Comparison of ENCODE assay signal across 10 mouse cellular contexts in genomic region chr7:28803756-28804155, GRCm38 (mm10). TPM values are rescaled to one million over a fixed set of nuclear protein-coding genes. Genes with fewer than 3 reads are reported as not detected.
DNase-seq lines count a peak whose midpoint lies in the region; ATAC-seq and TF ChIP-seq lines count a peak whose summit lies in the region.
"Had no signal": no experiment of that assay in that cellular context is flagged by ENCODE, and none has a peak within 500 bp of the region (broad histone marks: within the 10 kb centered on the region; RNA-seq: fewer than 3 reads in every experiment).

No protein-coding gene starts in this region.

- peaks cover 37% of the 10 kb centered on the region for H3K4me1 ChIP-seq in heart, embryonic 15.5 days (replicated peaks)
- H3K4me1 ChIP-seq in megakaryocyte, embryonic 14.5 days = peaks cover 91% of the 10 kb centered on the region
- peaks cover 27% of the 10 kb centered on the region; the same call in 1 of the 2 replicates for H3K4me1 ChIP-seq in intestine, postnatal 0 days (replicated peaks; ENCODE audit: control insufficient read depth, insufficient read depth, low read length)
- peaks cover 38% of the 10 kb centered on the region for H3K4me1 ChIP-seq in stomach, embryonic 14.5 days (ENCODE audit: control insufficient read depth, insufficient read depth, low read length)

- peak overlapping the region; percentile 92 for H3K27ac ChIP-seq in heart, embryonic 15.5 days
- peak overlapping the region; percentile 93 for H3K27ac ChIP-seq in intestine, postnatal 0 days (ENCODE audit: low read depth, low read length)
- peak overlapping the region; percentile 96 for H3K27ac ChIP-seq in stomach, embryonic 14.5 days (ENCODE audit: low read length)
- H3K27ac ChIP-seq: neural tube, embryonic 12.5 days had no signal

- no peak for TF ChIP-seq CTCF in intestine, postnatal 0 days (IDR thresholded peaks at IDR 0.05; ENCODE audit: low read depth)

- H3K36me3 ChIP-seq in heart, embryonic 15.5 days = no peaks in the 10 kb centered on the region
- H3K36me3 ChIP-seq in megakaryocyte, embryonic 14.5 days (replicated peaks; ENCODE audit: low read length) = peaks cover 16% of the 10 kb centered on the region
- H3K36me3 ChIP-seq in intestine, postnatal 0 days (ENCODE audit: control insufficient read depth, insufficient read depth) = no peaks in the 10 kb centered on the region
- H3K36me3 ChIP-seq in stomach, embryonic 14.5 days (ENCODE audit: control insufficient read depth, insufficient read depth, low read length) = no peaks in the 10 kb centered on the region
- H3K36me3 ChIP-seq: neural tube, embryonic 12.5 days had no signal

- no peak overlapping the region for H3K4me2 ChIP-seq in heart, embryonic 15.5 days
- peak overlapping the region; percentile 51 for H3K4me2 ChIP-seq in intestine, postnatal 0 days (replicated peaks; ENCODE audit: low read depth)
- H3K4me2 ChIP-seq in stomach, embryonic 14.5 days (replicated peaks; ENCODE audit: low read depth, low read length) = peak overlapping the region; percentile 8; the same call in 1 of the 2 replicates
- H3K4me2 ChIP-seq: neural tube, embryonic 12.5 days had no signal

- H3K4me3 ChIP-seq in heart, embryonic 15.5 days = no peak overlapping the region
- peak overlapping the region; percentile 81 for H3K4me3 ChIP-seq in megakaryocyte, embryonic 14.5 days (replicated peaks)
- H3K4me3 ChIP-seq in intestine, postnatal 0 days (ENCODE audit: low read depth, low read length) = no peak overlapping the region
- no peak overlapping the region for H3K4me3 ChIP-seq in stomach, embryonic 14.5 days (ENCODE audit: low read depth, low read length)
- H3K4me3 ChIP-seq: neural tube, embryonic 12.5 days had no signal

- no peak overlapping the region for H3K9ac ChIP-seq in heart, embryonic 15.5 days
- H3K9ac ChIP-seq in intestine, postnatal 0 days (ENCODE audit: low read depth, low read length) = no peak overlapping the region
- H3K9ac ChIP-seq in stomach, embryonic 14.5 days (replicated peaks; ENCODE audit: low read depth, low read length) = no peak overlapping the region
- H3K9ac ChIP-seq: neural tube, embryonic 12.5 days had no signal

- H3K9me3 ChIP-seq in heart, embryonic 15.5 days (replicated peaks) = no peaks in the 10 kb centered on the region
- no peaks in the 10 kb centered on the region for H3K9me3 ChIP-seq in megakaryocyte, embryonic 14.5 days
- no peaks in the 10 kb centered on the region for H3K9me3 ChIP-seq in intestine, postnatal 0 days (ENCODE audit: control insufficient read depth)
- no peaks in the 10 kb centered on the region for H3K9me3 ChIP-seq in stomach, embryonic 14.5 days (ENCODE audit: control insufficient read depth, low read depth, low read length)
- H3K9me3 ChIP-seq: neural tube, embryonic 12.5 days had no signal

- no peak for ATAC-seq in heart, embryonic 15.5 days (replicated peaks; ENCODE audit: insufficient number of reproducible peaks, insufficient read depth, low FRiP score, low read depth)
- no peak for ATAC-seq in megakaryocyte, adult 5-6 weeks (ENCODE audit: poor library complexity, severe bottlenecking)
- no peak for ATAC-seq in intestine, postnatal 0 days
- peak; percentile 39; the same call in 1 of the 2 replicates for ATAC-seq in stomach, embryonic 14.5 days (ENCODE audit: insufficient number of reproducible peaks, insufficient read depth, low FRiP score, low read depth)
- ATAC-seq in erythroblast, adult 5-6 weeks (replicated peaks; ENCODE audit: low FRiP score, poor library complexity, severe bottlenecking) = no peak
- ATAC-seq: forebrain, embryonic 16.5 days had no signal

- WGBS in heart, embryonic 15.5 days = 29% methylated on average over 4 of the region's 4 CpGs
- 13% methylated on average over 4 of the region's 4 CpGs for WGBS in intestine, postnatal 0 days
- 27% methylated on average over 4 of the region's 4 CpGs for WGBS in stomach, embryonic 14.5 days

- H3K27me3 ChIP-seq in heart, embryonic 15.5 days = no peaks in the 10 kb centered on the region
- H3K27me3 ChIP-seq in megakaryocyte, embryonic 14.5 days (replicated peaks) = no peaks in the 10 kb centered on the region
- H3K27me3 ChIP-seq in intestine, postnatal 0 days (replicated peaks; ENCODE audit: control insufficient read depth, insufficient read depth, low read length) = no peaks in the 10 kb centered on the region
- H3K27me3 ChIP-seq in stomach, embryonic 14.5 days (ENCODE audit: control insufficient read depth, insufficient read depth, low read length) = no peaks in the 10 kb centered on the region
- H3K27me3 ChIP-seq: neural tube, embryonic 12.5 days had no signal

- no peak for DNase-seq in heart, adult 11 months
- DNase-seq in embryo, embryonic 10.5 days (ENCODE audit: low spot score) = no peak

RNA-seq across cellular contexts. Expression of gene Hnrnpl, which starts 4.6 kb away (rescaled TPM):
- polyA plus RNA-seq in heart, embryonic 15.5 days (2015; fragmentation: Nextera tagmentation; extraction: Ambion mirVana) = 152 and 158 TPM in 2 replicates
- 226 and 241 TPM in 2 replicates for polyA plus RNA-seq in megakaryocyte, embryonic 14.5 days (2012; ENCODE audit: insufficient read depth, low replicate concordance)
- 275 and 307 TPM in 2 replicates for total RNA-seq in megakaryocyte, adult 5-6 weeks (2015)
- total RNA-seq in megakaryocyte, adult 5-6 weeks (2017) = 187 and 291 TPM in 2 replicates
- 144 and 152 TPM in 2 replicates for polyA plus RNA-seq in intestine, postnatal 0 days (2015; fragmentation: Nextera tagmentation; extraction: Ambion mirVana)
- polyA plus RNA-seq in stomach, embryonic 14.5 days (2014; fragmentation: Nextera tagmentation; extraction: Ambion mirVana) = 259 and 266 TPM in 2 replicates
- total RNA-seq in erythroblast, adult 5-6 weeks (2015; ENCODE audit: low replicate concordance) = 98.6 and 172 TPM in 2 replicates
- 98.1 and 140 TPM in 2 replicates for total RNA-seq in erythroblast, adult 5-6 weeks (2017; ENCODE audit: low replicate concordance)

RNA-seq across cellular contexts. Expression of gene Rinl, which starts 15.0 kb away (rescaled TPM):
- polyA plus RNA-seq in heart, embryonic 15.5 days (2015; fragmentation: Nextera tagmentation; extraction: Ambion mirVana) = 2.8 and 7.3 TPM in 2 replicates
- polyA plus RNA-seq in megakaryocyte, embryonic 14.5 days (2012; ENCODE audit: insufficient read depth, low replicate concordance) = 30.8 and 66.7 TPM in 2 replicates
- total RNA-seq in megakaryocyte, adult 5-6 weeks (2015) = 64.9 and 68.8 TPM in 2 replicates
- 62.6 and 71.5 TPM in 2 replicates for total RNA-seq in megakaryocyte, adult 5-6 weeks (2017)
- polyA plus RNA-seq in intestine, postnatal 0 days (2015; fragmentation: Nextera tagmentation; extraction: Ambion mirVana) = 1.6 and 2.2 TPM in 2 replicates
- 3.3 and 4.5 TPM in 2 replicates for polyA plus RNA-seq in stomach, embryonic 14.5 days (2014; fragmentation: Nextera tagmentation; extraction: Ambion mirVana)
- 21.1 and 25.0 TPM in 2 replicates for total RNA-seq in erythroblast, adult 5-6 weeks (2015; ENCODE audit: low replicate concordance)
- 9.9 and 13.4 TPM in 2 replicates for total RNA-seq in erythroblast, adult 5-6 weeks (2017; ENCODE audit: low replicate concordance)

RNA-seq across cellular contexts. Expression of gene Ech1, which starts 21.3 kb away (rescaled TPM):
- polyA plus RNA-seq in heart, embryonic 15.5 days (2015; fragmentation: Nextera tagmentation; extraction: Ambion mirVana) = 224 and 234 TPM in 2 replicates
- 12.0 and 64.8 TPM in 2 replicates for polyA plus RNA-seq in megakaryocyte, embryonic 14.5 days (2012; ENCODE audit: insufficient read depth, low replicate concordance)
- total RNA-seq in megakaryocyte, adult 5-6 weeks (2015) = 119 TPM in 2 replicates
- total RNA-seq in megakaryocyte, adult 5-6 weeks (2017) = 78.8 and 82.8 TPM in 2 replicates
- polyA plus RNA-seq in intestine, postnatal 0 days (2015; fragmentation: Nextera tagmentation; extraction: Ambion mirVana) = 402 and 426 TPM in 2 replicates
- 172 and 179 TPM in 2 replicates for polyA plus RNA-seq in stomach, embryonic 14.5 days (2014; fragmentation: Nextera tagmentation; extraction: Ambion mirVana)
- total RNA-seq in erythroblast, adult 5-6 weeks (2015; ENCODE audit: low replicate concordance) = 36.6 and 59.0 TPM in 2 replicates
- total RNA-seq in erythroblast, adult 5-6 weeks (2017; ENCODE audit: low replicate concordance) = 23.2 and 31.8 TPM in 2 replicates

RNA-seq across cellular contexts. Expression of gene Lgals4, which starts 29.9 kb away (rescaled TPM):
- 8.2 and 9.1 TPM in 2 replicates for polyA plus RNA-seq in heart, embryonic 15.5 days (2015; fragmentation: Nextera tagmentation; extraction: Ambion mirVana)
- polyA plus RNA-seq in megakaryocyte, embryonic 14.5 days (2012; ENCODE audit: insufficient read depth, low replicate concordance) = 1.3 TPM in 1 of 2 replicates, not detected in the other
- total RNA-seq in megakaryocyte, adult 5-6 weeks (2015) = 3.1 and 13.4 TPM in 2 replicates
- 5.2 and 5.9 TPM in 2 replicates for total RNA-seq in megakaryocyte, adult 5-6 weeks (2017)
- 2,376 and 2,464 TPM in 2 replicates for polyA plus RNA-seq in intestine, postnatal 0 days (2015; fragmentation: Nextera tagmentation; extraction: Ambion mirVana)
- polyA plus RNA-seq in stomach, embryonic 14.5 days (2014; fragmentation: Nextera tagmentation; extraction: Ambion mirVana) = 127 and 140 TPM in 2 replicates
- 1.7 TPM in 1 of 2 replicates, not detected in the other for total RNA-seq in erythroblast, adult 5-6 weeks (2015; ENCODE audit: low replicate concordance)
- total RNA-seq in erythroblast, adult 5-6 weeks (2017; ENCODE audit: low replicate concordance) = 2.4 TPM in 1 of 2 replicates, not detected in the other

RNA-seq across cellular contexts. Expression of gene Nfkbib, which starts 36.4 kb away (rescaled TPM):
- 26.6 and 35.8 TPM in 2 replicates for polyA plus RNA-seq in heart, embryonic 15.5 days (2015; fragmentation: Nextera tagmentation; extraction: Ambion mirVana)
- polyA plus RNA-seq in megakaryocyte, embryonic 14.5 days (2012; ENCODE audit: insufficient read depth, low replicate concordance) = 239 and 363 TPM in 2 replicates
- total RNA-seq in megakaryocyte, adult 5-6 weeks (2015) = 15.5 and 19.5 TPM in 2 replicates
- total RNA-seq in megakaryocyte, adult 5-6 weeks (2017) = 13.3 and 15.6 TPM in 2 replicates
- polyA plus RNA-seq in intestine, postnatal 0 days (2015; fragmentation: Nextera tagmentation; extraction: Ambion mirVana) = 33.1 and 33.2 TPM in 2 replicates
- polyA plus RNA-seq in stomach, embryonic 14.5 days (2014; fragmentation: Nextera tagmentation; extraction: Ambion mirVana) = 29.5 and 38.9 TPM in 2 replicates
- total RNA-seq in erythroblast, adult 5-6 weeks (2015; ENCODE audit: low replicate concordance) = 2.9 and 3.8 TPM in 2 replicates
- 2.2 and 3.6 TPM in 2 replicates for total RNA-seq in erythroblast, adult 5-6 weeks (2017; ENCODE audit: low replicate concordance)
